Mouse (Mus musculus) hindbrain, embryonic 15.5 days (tissue): Measurements from ENCODE around the gene Oser1. TPM values are rescaled to one million over a fixed set of nuclear protein-coding genes. Genes with fewer than 3 reads are reported as not detected.
"Not testable (repeated sequence)": the region's sequence is repeated elsewhere in the genome, so short reads cannot be mapped to it uniquely, and the experiment has no call there.

Experiments
- ATAC-seq: fragments of 200-750 bp; cut with Nextera tagmentation; 2 replicates; pipeline ENCODE4 v1.8.0; 2017; ENCODE audit warnings: low read depth, moderate number of reproducible peaks, moderate TSS enrichment; ENCODE audit not compliant: low FRiP score
- H3K27ac ChIP-seq: fragments of 300-500 bp; sonication (generic); replicated peaks from 2 replicates; pipeline ENCODE4 v1.5.1; 2015; ENCODE audit warnings: mild to moderate bottlenecking, inconsistent platforms
- H3K27me3 ChIP-seq: fragments of 300-500 bp; sonication (generic); 2 replicates; pipeline ENCODE4 v1.6.1; 2015; ENCODE audit warnings: control low read depth, inconsistent platforms
- H3K36me3 ChIP-seq: fragments of 300-500 bp; sonication (generic); 2 replicates; pipeline ENCODE4 v1.6.1; 2015; ENCODE audit warnings: control low read depth, inconsistent platforms
- H3K4me1 ChIP-seq: fragments of 300-500 bp; sonication (generic); replicated peaks from 2 replicates; pipeline ENCODE4 v1.6.1; 2015; ENCODE audit warnings: control low read depth, inconsistent platforms
- H3K4me2 ChIP-seq: fragments of 300-500 bp; sonication (generic); 2 replicates; pipeline ENCODE4 v1.6.1; 2015; ENCODE audit warnings: moderate library complexity, mild to moderate bottlenecking, inconsistent platforms
- H3K4me3 ChIP-seq: fragments of 300-500 bp; sonication (generic); 2 replicates; pipeline ENCODE4 v1.5.1; 2015; ENCODE audit warnings: mild to moderate bottlenecking, inconsistent platforms
- H3K9ac ChIP-seq: fragments of 300-500 bp; sonication (generic); 2 replicates; pipeline ENCODE4 v1.6.1; 2015; ENCODE audit warnings: inconsistent platforms
- H3K9me3 ChIP-seq: fragments of 300-500 bp; sonication (generic); 2 replicates; pipeline ENCODE4 v1.6.1; 2016; ENCODE audit warnings: control low read depth, inconsistent platforms
- WGBS: fragments of 180-500 bp; shearing (Covaris S2); methylation state at CpG from one replicate; pipeline ENCODE4 v1.1.7; 2015; 5-methylcytosine and 5-hydroxymethylcytosine counted together
- polyA plus RNA-seq: library from polyadenylated mRNA; unstranded; fragments of >200 nt; fragmentation: Nextera tagmentation; extraction: Ambion mirVana; gene quantifications from 2 replicates; pipeline ENCODE4 v1.2.1, GENCODE M21; 2015

Gene Oser1
- polyA plus RNA-seq, 1 experiment from 2014 or later, result 72.1 TPM

DNA sequence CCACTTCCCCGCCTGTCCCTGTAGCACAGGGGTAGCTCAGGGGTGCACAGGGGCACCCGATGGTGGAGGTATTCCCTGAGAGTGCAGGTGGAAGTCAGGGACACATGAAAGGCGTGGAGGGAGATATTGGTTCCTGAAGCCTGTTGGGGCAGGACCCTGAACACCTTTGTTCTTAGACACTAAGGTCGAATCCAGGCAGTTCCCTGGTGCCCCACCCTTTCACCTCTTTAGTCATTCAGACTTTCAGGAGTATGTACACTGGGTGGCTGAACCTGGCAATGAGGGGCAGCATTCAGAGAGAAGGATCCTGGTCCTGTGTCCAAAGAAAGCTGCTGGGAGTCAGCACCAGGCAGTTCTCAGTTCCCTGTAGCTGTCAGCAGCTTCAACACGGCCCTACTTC, 37.9 kb upstream of the Oser1 start:
- no peak overlapping the region for H3K9ac ChIP-seq
- H3K27ac ChIP-seq, result no peak overlapping the region
- ATAC-seq, result no peak
- no peak overlapping the region for H3K4me3 ChIP-seq
- no peak overlapping the region for H3K4me2 ChIP-seq
- H3K4me1 ChIP-seq, result peaks cover 12% of the 10 kb centered on the region; the same call in 1 of the 2 replicates
- 0 out of 2 replicates have a peak, but pooled peaks cover 4% of the 10 kb centered on the region for H3K36me3 ChIP-seq
- no peaks in the 10 kb centered on the region for H3K9me3 ChIP-seq
- WGBS, result 89% methylated on average over 5 of the region's 5 CpGs
- H3K27me3 ChIP-seq, result no peaks in the 10 kb centered on the region

DNA sequence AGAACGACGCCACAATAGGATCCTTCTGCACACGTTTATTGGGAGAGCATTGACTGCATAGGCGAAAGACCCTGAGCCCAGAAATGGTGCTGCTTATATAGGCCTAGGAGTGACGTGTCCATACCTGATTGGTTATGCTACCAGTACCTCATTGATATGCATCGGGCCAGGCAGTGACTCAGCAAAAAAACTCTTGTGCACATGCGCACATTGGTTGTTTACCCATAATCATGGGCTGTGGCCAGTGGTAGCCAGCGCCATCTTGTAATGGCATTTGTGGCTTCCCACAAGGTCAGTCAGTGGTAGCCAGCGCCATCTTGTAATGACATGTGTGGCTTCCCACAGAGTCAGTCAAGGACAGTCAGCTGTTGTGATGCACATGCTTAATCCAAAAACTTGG, 36.8 kb upstream of the Oser1 start:
- not testable (repeated sequence) for H3K9ac ChIP-seq, ATAC-seq, H3K4me2 ChIP-seq, H3K4me3 ChIP-seq, H3K27me3 ChIP-seq, H3K9me3 ChIP-seq, H3K27ac ChIP-seq, H3K36me3 ChIP-seq
- WGBS, result 93% methylated on average over 9 of the region's 9 CpGs
- H3K4me1 ChIP-seq, result peaks cover 12% of the 10 kb centered on the region; the same call in 1 of the 2 replicates

GRCm38 (mm10) chr2:163460622-163461021, 36.1 kb upstream of the Oser1 start:
- H3K9me3 ChIP-seq, result no peaks in the 10 kb centered on the region
- no peak overlapping the region for H3K4me3 ChIP-seq
- no peak for ATAC-seq
- H3K27me3 ChIP-seq, result no peaks in the 10 kb centered on the region
- H3K27ac ChIP-seq, result no peak overlapping the region
- H3K36me3 ChIP-seq, result no peaks in the 10 kb centered on the region
- H3K9ac ChIP-seq, result no peak overlapping the region
- H3K4me2 ChIP-seq, result no peak overlapping the region
- 94% methylated on average over 8 of the region's 8 CpGs for WGBS
- H3K4me1 ChIP-seq, result peaks cover 12% of the 10 kb centered on the region; the same call in 1 of the 2 replicates

- Histone ChIP-seq H3K36me3 (peaks cover 11% of the 10 kb centered on the region), H3K27me3 (no peaks in the 10 kb centered on the region), H3K4me2 (peak overlapping the region; percentile 42), H3K9ac (no peak overlapping the region), H3K4me1 (peaks cover 12% of the 10 kb centered on the region; the same call in 1 of the 2 replicates), H3K27ac (peak overlapping the region; percentile 49), H3K9me3 (no peaks in the 10 kb centered on the region), H3K4me3 (no peak overlapping the region)
- WGBS, result 27% methylated on average over 10 of the region's 10 CpGs
- ATAC-seq, result peak; percentile 55
These were observed 34.9 kb upstream of the Oser1 start for GRCm38 (mm10) chr2:163459380-163459779.

GRCm38 (mm10) chr2:163458539-163459265, 34.2 kb upstream of the Oser1 start:
- H3K27ac ChIP-seq, result peak overlapping the region; percentile 49
- H3K4me3 ChIP-seq, result no peak overlapping the region
- H3K9me3 ChIP-seq, result no peaks in the 10 kb centered on the region
- no peaks in the 10 kb centered on the region for H3K27me3 ChIP-seq
- 50% methylated on average over 27 of the region's 27 CpGs for WGBS
- no peak overlapping the region for H3K9ac ChIP-seq
- peaks cover 17% of the 10 kb centered on the region for H3K36me3 ChIP-seq
- H3K4me2 ChIP-seq, result peak overlapping the region; percentile 42
- peaks cover 12% of the 10 kb centered on the region; the same call in 1 of the 2 replicates for H3K4me1 ChIP-seq
- 0 out of 2 replicates have a peak, but pooled peaks have one; percentile 33 for ATAC-seq

- H3K36me3 ChIP-seq, result peaks cover 48% of the 10 kb centered on the region
- H3K9me3 ChIP-seq, result no peaks in the 10 kb centered on the region
- H3K4me1 ChIP-seq, result no peaks in the 10 kb centered on the region
- no peak overlapping the region for H3K27ac ChIP-seq
- H3K9ac ChIP-seq, result no peak overlapping the region
- no peak for ATAC-seq
- H3K4me3 ChIP-seq, result no peak overlapping the region
- WGBS, result 91% methylated on average over 13 of the region's 13 CpGs
- H3K4me2 ChIP-seq, result no peak overlapping the region
- H3K27me3 ChIP-seq, result no peaks in the 10 kb centered on the region
These were observed 28.9 kb upstream of the Oser1 start for GRCm38 (mm10) chr2:163453378-163453777.

DNA sequence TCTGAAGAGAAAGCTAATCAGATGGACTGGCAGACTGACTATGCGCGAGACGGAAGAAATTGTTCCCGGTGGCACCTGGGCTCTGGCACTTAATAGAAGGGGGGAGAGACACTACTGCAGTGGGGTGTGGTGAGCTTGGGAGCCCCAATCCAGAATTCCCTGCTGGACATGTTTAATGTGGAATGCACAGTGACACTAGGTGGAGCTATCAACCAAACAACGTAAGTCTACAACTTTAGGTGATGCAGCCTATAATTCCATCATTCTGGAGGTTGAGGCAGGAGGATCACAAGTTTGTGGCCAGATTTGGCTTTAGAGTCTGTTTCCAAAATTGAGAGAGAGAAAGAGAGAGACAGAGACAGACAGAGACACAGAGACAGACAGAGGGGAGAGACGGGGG, 28.2 kb upstream of the Oser1 start:
- WGBS, result 90% methylated on average over 6 of the region's 6 CpGs
- Histone ChIP-seq H3K27ac (no peak overlapping the region), H3K27me3 (no peaks in the 10 kb centered on the region), H3K4me3 (no peak overlapping the region), H3K4me2 (no peak overlapping the region), H3K9me3 (no peaks in the 10 kb centered on the region), H3K4me1 (no peaks in the 10 kb centered on the region), H3K36me3 (peaks cover 55% of the 10 kb centered on the region), H3K9ac (no peak overlapping the region)
- no peak for ATAC-seq

GRCm38 (mm10) chr2:163450668-163451295, 26.3 kb upstream of the Oser1 start:
- 63% methylated on average over 6 of the region's 6 CpGs for WGBS
- no peak overlapping the region for H3K4me2 ChIP-seq
- H3K27ac ChIP-seq, result no peak overlapping the region
- H3K4me3 ChIP-seq, result no peak overlapping the region
- no peak for ATAC-seq
- no peak overlapping the region for H3K9ac ChIP-seq
- peaks cover 70% of the 10 kb centered on the region for H3K36me3 ChIP-seq
- no peaks in the 10 kb centered on the region for H3K27me3 ChIP-seq
- H3K4me1 ChIP-seq, result no peaks in the 10 kb centered on the region
- H3K9me3 ChIP-seq, result no peaks in the 10 kb centered on the region

GRCm38 (mm10) chr2:163449276-163449675, 24.8 kb upstream of the Oser1 start:
- H3K27ac ChIP-seq, result no peak overlapping the region
- H3K9me3 ChIP-seq, result no peaks in the 10 kb centered on the region
- ATAC-seq, result no peak
- H3K4me3 ChIP-seq, result no peak overlapping the region
- no peaks in the 10 kb centered on the region for H3K4me1 ChIP-seq
- H3K4me2 ChIP-seq, result no peak overlapping the region
- no peaks in the 10 kb centered on the region for H3K27me3 ChIP-seq
- 82% methylated on average over 3 of the region's 3 CpGs for WGBS
- H3K9ac ChIP-seq, result no peak overlapping the region
- H3K36me3 ChIP-seq, result peaks cover 60% of the 10 kb centered on the region

GRCm38 (mm10) chr2:163447375-163447774, 22.9 kb upstream of the Oser1 start:
- no peaks in the 10 kb centered on the region for H3K4me1 ChIP-seq
- no peaks in the 10 kb centered on the region for H3K9me3 ChIP-seq
- no peak overlapping the region for H3K4me2 ChIP-seq
- no peaks in the 10 kb centered on the region for H3K27me3 ChIP-seq
- 87% methylated on average over 12 of the region's 12 CpGs for WGBS
- no peak overlapping the region for H3K27ac ChIP-seq
- H3K9ac ChIP-seq, result no peak overlapping the region
- no peak overlapping the region for H3K4me3 ChIP-seq
- no peak for ATAC-seq
- H3K36me3 ChIP-seq, result peaks cover 47% of the 10 kb centered on the region

- Histone ChIP-seq H3K4me1 (peaks cover 29% of the 10 kb centered on the region), H3K27ac (no peak overlapping the region), H3K4me2 (no peak overlapping the region), H3K9me3 (no peaks in the 10 kb centered on the region), H3K36me3 (peaks cover 30% of the 10 kb centered on the region), H3K27me3 (no peaks in the 10 kb centered on the region), H3K9ac (no peak overlapping the region), H3K4me3 (no peak overlapping the region)
- no peak for ATAC-seq
- WGBS, result 74% methylated on average over 7 of the region's 7 CpGs
These were observed 19.5 kb upstream of the Oser1 start for GRCm38 (mm10) chr2:163444017-163444416.

- Histone ChIP-seq H3K9me3 (no peaks in the 10 kb centered on the region), H3K4me1 (peaks cover 29% of the 10 kb centered on the region), H3K4me3 (no peak overlapping the region), H3K27ac (no peak overlapping the region), H3K36me3 (peaks cover 25% of the 10 kb centered on the region), H3K27me3 (no peaks in the 10 kb centered on the region), H3K4me2 (no peak overlapping the region), H3K9ac (no peak overlapping the region)
- WGBS, result 77% methylated on average over 6 of the region's 6 CpGs
- ATAC-seq, result no peak
These were observed 19.0 kb upstream of the Oser1 start for GRCm38 (mm10) chr2:163443543-163443942.
